Mouse (Mus musculus) heart, postnatal 0 days (tissue): ENCODE data around the gene Lrrk2. TPM values are rescaled to one million over a fixed set of nuclear protein-coding genes. Genes with fewer than 3 reads are reported as not detected.

ENCODE experiments used
- ATAC-seq: fragments of 200-750 bp; cut with Nextera tagmentation; 2 replicates; pipeline ENCODE4 v1.8.0; 2017; ENCODE audit warnings: low read depth, moderate number of reproducible peaks, moderate library complexity; ENCODE audit not compliant: insufficient read depth
- DNase-seq: peaks from one replicate; pipeline ENCODE4 v3.0.0-alpha.2; 2016; ENCODE audit warnings: low spot score
- H3K27ac ChIP-seq: fragments of 300-500 bp; sonication (generic); 2 replicates; pipeline ENCODE4 v1.5.1; 2014; ENCODE audit warnings: low read depth, mild to moderate bottlenecking
- H3K27me3 ChIP-seq: fragments of 300-500 bp; sonication (generic); 2 replicates; pipeline ENCODE4 v1.6.1; 2014; ENCODE audit warnings: low read length, mixed read lengths; ENCODE audit not compliant: control insufficient read depth, insufficient read depth
- H3K36me3 ChIP-seq: fragments of 300-500 bp; sonication (generic); replicated peaks from 2 replicates; pipeline ENCODE4 v1.6.1; 2014; ENCODE audit warnings: low read length, mixed read lengths; ENCODE audit not compliant: control insufficient read depth, insufficient read depth
- H3K4me1 ChIP-seq: fragments of 300-500 bp; sonication (generic); 2 replicates; pipeline ENCODE4 v1.6.1; 2014; ENCODE audit warnings: antibody characterized with exemption; ENCODE audit not compliant: control insufficient read depth, insufficient read depth
- H3K4me2 ChIP-seq: fragments of 300-500 bp; sonication (generic); 2 replicates; pipeline ENCODE4 v1.6.1; 2014; ENCODE audit warnings: low read depth, mild to moderate bottlenecking, low read length, moderate library complexity
- H3K4me3 ChIP-seq: fragments of 300-500 bp; sonication (generic); 2 replicates; pipeline ENCODE4 v1.5.1; 2014; ENCODE audit warnings: low read depth, low read length
- H3K9ac ChIP-seq: fragments of 300-500 bp; sonication (generic); replicated peaks from 2 replicates; pipeline ENCODE4 v1.6.1; 2014; ENCODE audit warnings: low read depth, low read length, mixed read lengths
- H3K9me3 ChIP-seq: fragments of 300-500 bp; sonication (generic); replicated peaks from 2 replicates; pipeline ENCODE4 v1.6.1; 2016; ENCODE audit warnings: low read length; ENCODE audit not compliant: control insufficient read depth
- CTCF ChIP-seq: IDR thresholded peaks from 2 replicates; pipeline ENCODE4 v1.5.1; 2016; ENCODE audit warnings: antibody characterized with exemption, control low read depth, low read depth
- EP300 ChIP-seq: IDR thresholded peaks from 2 replicates; pipeline ENCODE4 v1.6.1; 2016; ENCODE audit warnings: antibody characterized with exemption, low read depth
- WGBS: fragments of 180-500 bp; shearing (Covaris S2); extraction: QIAGEN DNeasy Blood & Tissue Kit; methylation state at CpG from one replicate; pipeline ENCODE4 v1.1.7; 2014; 5-methylcytosine and 5-hydroxymethylcytosine counted together
- polyA plus RNA-seq: library from polyadenylated mRNA; unstranded; fragments of >200 nt; fragmentation: Nextera tagmentation; extraction: Ambion mirVana; gene quantifications from 2 replicates; pipeline ENCODE4 v1.2.1, GENCODE M21; 2015
- total RNA-seq: library from RNA; depleted of rRNA; stranded (reverse); fragments of >200 nt; gene quantifications from 2 replicates; pipeline ENCODE4 v1.2.3, GENCODE M21; 2014; ENCODE audit warnings: low replicate concordance

Lrrk2 gene
- total and polyA plus RNA-seq, 2 experiments from 2014 or later: 3.7 to 5.3 TPM

DNA sequence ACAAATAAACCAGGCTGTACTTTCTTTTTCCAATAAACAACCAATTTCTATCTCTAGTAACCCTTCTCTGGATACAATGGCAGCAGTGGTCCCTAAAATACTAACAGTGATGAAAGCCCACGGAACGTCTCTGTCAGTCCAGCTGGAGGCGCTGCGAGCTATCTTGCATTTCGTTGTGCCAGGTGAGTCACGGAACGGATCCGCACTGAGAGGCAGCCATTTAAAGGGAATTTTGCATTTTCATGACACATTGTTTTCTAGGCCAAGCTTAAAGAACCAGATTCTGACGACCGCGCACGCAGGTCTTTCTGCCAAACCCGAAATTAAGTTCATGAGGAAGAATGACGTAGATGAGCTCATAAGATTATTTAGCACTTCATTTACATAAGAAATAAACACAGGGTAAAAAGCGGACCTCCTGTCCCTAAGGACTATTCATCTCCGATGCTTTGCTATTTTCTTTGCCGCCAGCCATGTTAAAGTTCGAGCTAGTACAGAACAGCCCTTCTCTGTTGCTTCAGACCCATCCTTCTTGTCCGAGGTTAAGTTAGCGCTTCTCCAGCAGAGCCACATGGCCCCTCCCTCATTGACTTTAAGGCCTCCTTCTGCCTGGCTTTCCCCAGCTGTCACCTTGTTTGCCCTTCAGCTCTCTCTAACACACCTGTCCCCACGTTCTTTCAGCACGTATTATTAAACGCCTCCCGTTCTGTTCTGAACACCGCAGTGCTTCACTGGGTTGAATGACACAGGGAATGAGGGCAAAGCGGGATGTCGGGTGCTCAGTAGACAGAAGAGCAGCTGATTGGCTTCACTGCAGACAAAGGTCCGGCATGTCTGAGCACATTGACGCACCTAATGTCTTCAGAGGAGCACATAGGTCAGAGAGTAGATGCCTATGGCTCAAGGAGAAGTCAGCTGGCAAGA, 36.5 kb downstream of the Lrrk2 start:
- Histone ChIP-seq H3K27ac (no peak overlapping the region), H3K4me3 (no peak overlapping the region), H3K4me2 (peak overlapping the region; percentile 37), H3K9me3 (no peaks in the 10 kb centered on the region), H3K9ac (no peak overlapping the region), H3K27me3 (no peaks in the 10 kb centered on the region), H3K36me3 (peaks cover 51% of the 10 kb centered on the region), H3K4me1 (no peaks in the 10 kb centered on the region)
- peak; percentile 17; the same call in 1 of the 2 replicates for TF ChIP-seq CTCF
- no peak for TF ChIP-seq EP300
- no peak for ATAC-seq
- 50% methylated on average over 29 of the region's 29 CpGs for WGBS
- no peak for DNase-seq

DNA sequence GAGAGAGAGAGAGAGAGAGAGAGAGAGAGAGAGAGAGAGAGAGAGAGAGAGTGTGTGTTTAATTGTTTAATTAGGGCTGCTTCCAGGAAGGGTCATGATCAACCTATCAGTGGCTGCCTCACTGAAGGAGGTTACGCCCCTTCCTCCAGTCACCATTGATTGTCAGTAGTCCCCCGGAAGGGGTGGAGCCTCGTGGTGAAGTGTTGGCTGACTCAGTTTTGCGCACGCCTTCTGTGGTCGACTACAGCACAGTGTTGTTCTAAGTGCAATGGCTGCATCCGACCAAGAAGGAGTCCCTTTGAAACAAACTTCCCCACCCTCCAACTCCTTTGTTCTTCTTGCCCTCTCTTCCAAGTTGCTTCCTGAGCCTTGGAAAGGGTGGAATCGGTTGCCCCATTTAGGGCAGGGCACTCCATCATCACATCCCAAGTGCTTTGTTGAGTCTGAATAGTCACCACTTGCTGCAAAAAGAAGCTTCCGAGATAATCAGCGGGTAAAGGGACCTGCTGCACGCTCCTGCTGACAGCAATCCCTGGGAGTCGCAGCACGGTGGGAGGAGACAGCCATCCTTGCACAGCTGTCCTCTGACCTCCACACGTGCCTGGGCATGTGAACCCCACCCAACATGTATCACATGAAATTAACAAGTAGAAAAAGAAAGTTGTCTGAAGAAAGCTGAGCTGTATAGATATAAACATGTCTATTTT, 62.4 kb downstream of the Lrrk2 start:
- H3K4me3 ChIP-seq: no peak overlapping the region

DNA sequence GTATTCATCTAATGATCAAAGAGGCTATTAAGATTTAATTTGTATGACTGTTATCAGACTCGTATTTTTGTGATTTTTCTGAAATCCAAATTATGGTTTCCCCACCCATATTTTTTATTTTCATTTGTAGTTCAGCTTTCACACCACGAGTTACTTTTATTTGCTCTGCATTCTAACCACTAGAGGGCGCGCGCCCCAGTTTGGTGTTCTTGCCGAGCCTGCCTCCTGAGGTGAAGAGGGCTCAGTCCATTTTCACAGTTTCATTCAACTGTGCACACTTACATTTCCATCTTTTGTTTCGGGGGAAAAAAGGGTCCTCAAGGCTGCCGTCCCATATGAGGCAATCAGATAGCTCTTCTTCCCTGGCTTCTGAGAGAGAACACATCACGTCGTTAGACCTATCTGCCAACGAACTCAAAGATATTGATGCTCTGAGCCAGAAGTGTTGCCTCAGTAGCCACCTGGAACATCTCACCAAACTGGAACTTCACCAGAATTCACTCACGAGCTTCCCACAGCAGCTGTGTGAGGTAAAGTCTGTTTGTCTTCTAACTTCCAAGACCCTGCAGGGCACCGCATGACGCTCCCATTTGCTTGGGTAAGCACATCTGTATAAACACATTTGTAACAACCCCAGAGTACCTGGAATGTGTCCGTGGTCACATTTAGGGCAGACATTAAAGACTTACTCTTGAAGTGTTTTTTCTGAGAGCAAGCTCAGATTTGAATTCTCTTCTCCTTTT, 64.0 kb downstream of the Lrrk2 start:
- TF ChIP-seq CTCF (peak; percentile 82), EP300 (no peak)
- H3K4me2 ChIP-seq: no peak overlapping the region
- peaks cover 29% of the 10 kb centered on the region for H3K36me3 ChIP-seq
- WGBS: 44% methylated on average over 15 of the region's 15 CpGs
- no peak overlapping the region for H3K4me3 ChIP-seq
- no peaks in the 10 kb centered on the region for H3K9me3 ChIP-seq
- no peaks in the 10 kb centered on the region for H3K4me1 ChIP-seq
- H3K27ac ChIP-seq: no peak overlapping the region
- no peak overlapping the region for H3K9ac ChIP-seq
- H3K27me3 ChIP-seq: no peaks in the 10 kb centered on the region
- DNase-seq (peak; percentile 27), ATAC-seq (no peak)

More for the DNA sequence above, 62.4 kb downstream of the Lrrk2 start:
- Histone ChIP-seq H3K9ac (no peak overlapping the region), H3K36me3 (peaks cover 34% of the 10 kb centered on the region), H3K9me3 (no peaks in the 10 kb centered on the region), H3K4me1 (no peaks in the 10 kb centered on the region), H3K4me2 (peak overlapping the region; percentile 2; the same call in 1 of the 2 replicates), H3K27me3 (no peaks in the 10 kb centered on the region), H3K27ac (no peak overlapping the region)
- ATAC-seq: peak; percentile 70; the same call in 1 of the 2 replicates
- DNase-seq: peak; percentile 23
- TF ChIP-seq CTCF (no peak), EP300 (no peak)
- WGBS: 45% methylated on average over 14 of the region's 14 CpGs

DNA sequence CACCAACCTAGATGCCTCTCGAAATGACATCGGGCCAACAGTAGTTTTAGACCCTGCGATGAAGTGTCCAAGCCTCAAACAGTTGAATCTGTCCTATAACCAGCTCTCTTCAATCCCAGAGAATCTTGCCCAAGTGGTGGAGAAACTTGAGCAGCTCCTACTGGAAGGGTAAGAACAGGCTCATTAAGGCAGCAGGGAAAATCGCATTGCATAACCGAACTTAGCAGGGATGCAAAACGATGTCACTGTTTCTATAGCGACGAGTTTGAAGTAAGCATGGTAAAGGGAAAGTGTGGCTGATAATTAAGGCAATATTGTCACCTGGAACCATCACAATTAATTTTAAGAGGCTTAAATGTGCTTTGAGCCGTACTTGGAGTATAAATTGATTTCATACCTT, 65.8 kb downstream of the Lrrk2 start:
- DNase-seq (no peak), ATAC-seq (no peak)
- 85% methylated on average over 9 of the region's 9 CpGs for WGBS
- Histone ChIP-seq H3K9me3 (no peaks in the 10 kb centered on the region), H3K36me3 (peaks cover 19% of the 10 kb centered on the region), H3K4me2 (no peak overlapping the region), H3K4me1 (no peaks in the 10 kb centered on the region), H3K27me3 (no peaks in the 10 kb centered on the region), H3K27ac (no peak overlapping the region), H3K9ac (no peak overlapping the region), H3K4me3 (no peak overlapping the region)
- no peak for TF ChIP-seq CTCF
- TF ChIP-seq EP300: no peak

DNA sequence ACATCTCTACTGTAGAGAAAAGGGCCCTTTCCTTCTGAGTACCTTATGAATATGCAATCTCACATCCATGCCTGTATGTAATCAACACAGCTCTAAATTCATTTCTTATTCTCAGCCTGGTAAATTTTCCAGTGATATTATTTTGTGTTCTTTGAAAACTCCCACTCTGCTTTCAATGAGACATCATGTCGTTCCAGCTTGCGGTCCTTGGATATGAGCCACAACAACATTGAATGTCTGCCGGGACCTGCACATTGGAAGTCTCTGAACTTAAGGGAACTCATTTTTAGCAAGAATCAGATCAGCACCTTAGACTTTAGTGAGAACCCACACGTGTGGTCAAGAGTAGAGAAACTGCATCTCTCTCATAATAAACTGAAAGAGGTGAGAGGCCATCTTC, 72.5 kb downstream of the Lrrk2 start:
- WGBS: 66% methylated on average over 4 of the region's 4 CpGs
- TF ChIP-seq EP300 (no peak), CTCF (no peak)

More for the DNA sequence above, 72.5 kb downstream of the Lrrk2 start:
- Histone ChIP-seq H3K4me1 (no peaks in the 10 kb centered on the region), H3K9ac (no peak overlapping the region), H3K9me3 (no peaks in the 10 kb centered on the region), H3K27me3 (no peaks in the 10 kb centered on the region), H3K4me3 (no peak overlapping the region), H3K27ac (no peak overlapping the region), H3K36me3 (peaks cover 30% of the 10 kb centered on the region), H3K4me2 (no peak overlapping the region)
- ATAC-seq: no peak
- DNase-seq: no peak
